Mouse (Mus musculus) NIH3T3 (cell line): ENCODE results near the gene Tns3.

Source experiments
- DNase-seq: peaks from one replicate; pipeline ENCODE4 v3.0.0-alpha.2; 2012; ENCODE audit warnings: low read depth

Gene Tns3

GRCm38 (mm10) chr11:8438269-8438668 lies 226.1 kb downstream of the Tns3 start:
- DNase-seq = peak; percentile 32

GRCm38 (mm10) chr11:8435101-8435500 lies 229.2 kb downstream of the Tns3 start:
- DNase-seq = no peak

- no peak for DNase-seq
Observed at GRCm38 (mm10) chr11:8434366-8434765, 230.0 kb downstream of the Tns3 start.

- DNase-seq = no peak
Observed at GRCm38 (mm10) chr11:8433443-8433842, 230.9 kb downstream of the Tns3 start.

GRCm38 (mm10) chr11:8432941-8433340 lies 231.4 kb downstream of the Tns3 start:
- DNase-seq = no peak

GRCm38 (mm10) chr11:8427660-8428059 lies 236.7 kb downstream of the Tns3 start:
- DNase-seq = no peak

- no peak for DNase-seq
Observed at GRCm38 (mm10) chr11:8425226-8425570, 239.1 kb downstream of the Tns3 start.

- DNase-seq = peak; percentile 93
Observed at GRCm38 (mm10) chr11:8424342-8425225, 239.8 kb downstream of the Tns3 start.

GRCm38 (mm10) chr11:8405225-8405899 lies 259.0 kb downstream of the Tns3 start:
- DNase-seq = peak; percentile 89

- no peak for DNase-seq
Observed at GRCm38 (mm10) chr11:8401328-8401727, 263.0 kb downstream of the Tns3 start.

GRCm38 (mm10) chr11:8396329-8396728 lies 268.0 kb downstream of the Tns3 start:
- DNase-seq = no peak

GRCm38 (mm10) chr11:8391564-8391963 lies 272.8 kb downstream of the Tns3 start:
- no peak for DNase-seq

- no peak for DNase-seq
Observed at GRCm38 (mm10) chr11:8385891-8386405, 278.4 kb downstream of the Tns3 start.
